8 mouse cellular contexts compared by ENCODE assay signal in genomic region chr10:21159697-21160394, GRCm38 (mm10). TPM values are rescaled to one million over a fixed set of nuclear protein-coding genes. Genes with fewer than 3 reads are reported as not detected.
A peak's percentile ranks its signal among the peaks of the same experiment; 100 is the strongest.
DNase-seq lines count a peak whose midpoint lies in the region; ATAC-seq lines count a peak whose summit lies in the region.

No protein-coding gene starts in this region.

- WGBS in forebrain, embryonic 13.5 days, result under 1% methylated on average over 38 of the region's 44 CpGs
- under 1% methylated on average over 44 of the region's 44 CpGs for WGBS in liver, embryonic 13.5 days (ENCODE audit: insufficient replicate concordance)
- under 1% methylated on average over 44 of the region's 44 CpGs for WGBS in neural tube, embryonic 11.5 days

- H3K27me3 ChIP-seq in forebrain, embryonic 13.5 days, result peaks cover 41% of the 10 kb centered on the region
- 0 out of 2 replicates have a peak, but pooled peaks cover 2% of the 10 kb centered on the region for H3K27me3 ChIP-seq in liver, embryonic 13.5 days
- peaks cover 33% of the 10 kb centered on the region for H3K27me3 ChIP-seq in neural tube, embryonic 11.5 days (ENCODE audit: control insufficient read depth, insufficient read depth, low read length)

- peak overlapping the region; percentile 99 for H3K4me2 ChIP-seq in forebrain, embryonic 13.5 days
- H3K4me2 ChIP-seq in liver, embryonic 13.5 days, result peak overlapping the region; percentile 100
- peak overlapping the region; percentile 98 for H3K4me2 ChIP-seq in neural tube, embryonic 11.5 days (ENCODE audit: low read depth)

- H3K4me1 ChIP-seq in forebrain, embryonic 13.5 days, result peaks cover 22% of the 10 kb centered on the region
- H3K4me1 ChIP-seq in liver, embryonic 13.5 days (replicated peaks), result peaks cover 48% of the 10 kb centered on the region
- peaks cover 6% of the 10 kb centered on the region; the same call in 1 of the 2 replicates for H3K4me1 ChIP-seq in neural tube, embryonic 11.5 days (ENCODE audit: control insufficient read depth, insufficient read depth, low read length)

- H3K27ac ChIP-seq in forebrain, embryonic 13.5 days, result no peak overlapping the region
- peak overlapping the region; percentile 87 for H3K27ac ChIP-seq in liver, embryonic 13.5 days
- no peak overlapping the region for H3K27ac ChIP-seq in neural tube, embryonic 11.5 days (ENCODE audit: low read depth, low read length)

- no peaks in the 10 kb centered on the region for H3K9me3 ChIP-seq in forebrain, embryonic 13.5 days (replicated peaks)
- no peaks in the 10 kb centered on the region for H3K9me3 ChIP-seq in liver, embryonic 13.5 days (replicated peaks)
- H3K9me3 ChIP-seq in neural tube, embryonic 11.5 days (ENCODE audit: control insufficient read depth, low read length), result no peaks in the 10 kb centered on the region

- intact Hi-C loops in left cerebral cortex, postnatal 36 days (cut with DNase I), result no loop called here

- peak overlapping the region; percentile 69 for H3K4me3 ChIP-seq in forebrain, embryonic 13.5 days
- peak overlapping the region; percentile 81 for H3K4me3 ChIP-seq in liver, embryonic 13.5 days (replicated peaks)
- H3K4me3 ChIP-seq in neural tube, embryonic 11.5 days (ENCODE audit: low read depth, low read length), result peak overlapping the region; percentile 68

- peak; percentile 32 to 39 for DNase-seq in left cerebral cortex, postnatal 36 days (ENCODE audit: low spot score in 2 of 2)
- no peak for DNase-seq in left cerebral cortex, adult 8-10 months (ENCODE audit: low spot score in 2 of 2)
- peak; percentile 24 for DNase-seq in c-Kit-negative CD71-positive TER-119-positive erythroid progenitor cells, embryonic 14.5 days (ENCODE audit: low read depth, low spot score)
- peak; percentile 36 for DNase-seq in liver, embryonic 13.5 days
- peak; percentile 60 for DNase-seq in neural tube, embryonic 11.5 days (ENCODE audit: low spot score)
- DNase-seq in testis, postnatal 14 days (ENCODE audit: low spot score), result peak; percentile 16

- ATAC-seq in forebrain, embryonic 13.5 days, result peak; percentile 54
- ATAC-seq in inflammation-experienced regulatory T-cells, adult 6 months, result peak; percentile 9
- ATAC-seq in liver, embryonic 13.5 days (ENCODE audit: low read depth), result peak; percentile 47
- ATAC-seq in neural tube, embryonic 11.5 days (ENCODE audit: insufficient read depth, low FRiP score, low TSS enrichment), result peak; percentile 16

- peak overlapping the region; percentile 81 for H3K9ac ChIP-seq in forebrain, embryonic 13.5 days
- peak overlapping the region; percentile 85 for H3K9ac ChIP-seq in liver, embryonic 13.5 days
- H3K9ac ChIP-seq in neural tube, embryonic 11.5 days (ENCODE audit: low read length), result peak overlapping the region; percentile 31

- H3K36me3 ChIP-seq in forebrain, embryonic 13.5 days (ENCODE audit: poor library complexity, severe bottlenecking), result no peaks in the 10 kb centered on the region
- H3K36me3 ChIP-seq in liver, embryonic 13.5 days, result no peaks in the 10 kb centered on the region
- H3K36me3 ChIP-seq in neural tube, embryonic 11.5 days (ENCODE audit: control insufficient read depth, insufficient read depth, low read length), result no peaks in the 10 kb centered on the region

RNA-seq across cellular contexts. Expression of gene Myb, which starts 0.9 kb away (rescaled TPM):
- under 1 TPM; 0.20 to 0.35 TPM for total RNA-seq in left cerebral cortex, postnatal 36 days (2021)
- total RNA-seq in left cerebral cortex, adult 8-10 months (2022), result under 1 TPM; 0.22 to 0.50 (median 0.31) TPM
- polyA plus RNA-seq in forebrain, embryonic 13.5 days (2015; fragmentation: Nextera tagmentation; extraction: Ambion mirVana), result 5.6 and 6.2 TPM in 2 replicates
- polyA plus RNA-seq in inflammation-experienced regulatory T-cells, adult 6 months (2017; shearing (Covaris generic)), result 1 to 10 TPM; 6.7 to 8.2 (median 7.3) TPM
- polyA plus RNA-seq in liver, embryonic 13.5 days (2015; fragmentation: Nextera tagmentation; extraction: Ambion mirVana), result 15.0 and 20.3 TPM in 2 replicates
- 4.4 and 4.6 TPM in 2 replicates for polyA plus RNA-seq in neural tube, embryonic 11.5 days (2014; fragmentation: Nextera tagmentation; extraction: Ambion mirVana)

Comparison
In these comparisons a context has a peak if more than half of its experiments do, and no peak if none do; other contexts are left out.
1. DNase-seq: peak in left cerebral cortex, postnatal 36 days (2 of 2), c-Kit-negative CD71-positive TER-119-positive erythroid progenitor cells, embryonic 14.5 days (single experiment), liver, embryonic 13.5 days (single experiment), neural tube, embryonic 11.5 days (single experiment) and testis, postnatal 14 days (single experiment); none in left cerebral cortex, adult 8-10 months (0 of 2).
2. H3K9ac ChIP-seq: peak in every context shown above with its lines; median percentile 85 in liver, embryonic 13.5 days; 81 in forebrain, embryonic 13.5 days; 31 in neural tube, embryonic 11.5 days.
3. Peak in every context shown above with its lines, with median percentiles within 50 percentile points of each other: ATAC-seq, H3K4me2 ChIP-seq and H3K4me3 ChIP-seq.